Mouse (Mus musculus) MEL (cell line): Measurements from ENCODE around the gene Bglap2. TPM values are rescaled to one million over a fixed set of nuclear protein-coding genes. Genes with fewer than 3 reads are reported as not detected.

Source experiments
- DNase-seq: peaks from one replicate; pipeline ENCODE4 v3.0.0; 2011; ENCODE audit warnings: low read depth, low spot score
- H3K27ac ChIP-seq: 2 replicates; pipeline ENCODE4 v1.5.1; 2012; ENCODE audit warnings: low read depth, mild to moderate bottlenecking, control low read depth, low read length, moderate library complexity; ENCODE audit not compliant: control insufficient read depth
- H3K27me3 ChIP-seq, 2 experiments: fragments of 150-350 bp in 1 of 2; sonication (generic) in 1 of 2; 2 replicates each; pipeline ENCODE4 v1.6.1; 2012; ENCODE audit warnings: low read length in 2 of 2, mild to moderate bottlenecking in 2 of 2, improper control_type of control experiment in 1 of 2, moderate library complexity in 1 of 2; ENCODE audit not compliant: insufficient read depth in 2 of 2, control insufficient read depth in 1 of 2
- H3K36me3 ChIP-seq, 2 experiments: 2 replicates each; pipeline ENCODE4 v1.6.1; 2012 to 2014; ENCODE audit warnings: low read length in 2 of 2, improper control_type of control experiment in 1 of 2, inconsistent platforms in 1 of 2, mild to moderate bottlenecking in 1 of 2; ENCODE audit not compliant: insufficient read depth in 2 of 2, control insufficient read depth in 1 of 2
- H3K4me1 ChIP-seq, 2 experiments: fragments of 150-350 bp in 1 of 2; sonication (generic) in 1 of 2; 2 replicates each; pipeline ENCODE4 v1.6.1; 2012; ENCODE audit warnings: low read length in 2 of 2, improper control_type of control experiment in 1 of 2, mild to moderate bottlenecking in 1 of 2; ENCODE audit not compliant: insufficient read depth in 2 of 2, control insufficient read depth in 1 of 2
- H3K4me3 ChIP-seq, 2 experiments: fragments of 150-350 bp in 1 of 2; sonication (generic) in 1 of 2; 2 replicates each; pipeline ENCODE4 v1.5.1; 2012; ENCODE audit warnings: low read depth in 2 of 2, low read length in 2 of 2, mild to moderate bottlenecking in 2 of 2, moderate library complexity in 2 of 2, control low read depth in 1 of 2, improper control_type of control experiment in 1 of 2; ENCODE audit not compliant: control insufficient read depth in 1 of 2, insufficient read depth in 1 of 2
- H3K79me2 ChIP-seq: 2 replicates; pipeline ENCODE4 v1.6.1; 2012; ENCODE audit warnings: mild to moderate bottlenecking, low read length, moderate library complexity; ENCODE audit not compliant: control insufficient read depth, poor library complexity, insufficient read depth
- H3K9ac ChIP-seq: 2 replicates; pipeline ENCODE4 v1.6.1; 2012; ENCODE audit warnings: low read depth, mild to moderate bottlenecking, control low read depth, low read length, moderate library complexity; ENCODE audit not compliant: control insufficient read depth, poor library complexity, severe bottlenecking
- H3K9me3 ChIP-seq: fragments of 150-350 bp; sonication (generic); replicated peaks from 2 replicates; pipeline ENCODE4 v1.6.1; 2012; ENCODE audit warnings: mild to moderate bottlenecking, low read length, improper control_type of control experiment, moderate library complexity; ENCODE audit not compliant: insufficient read depth
- BHLHE40 ChIP-seq: IDR thresholded peaks from 2 replicates; pipeline ENCODE4 v1.6.1; 2012; ENCODE audit warnings: low read depth, mild to moderate bottlenecking, inconsistent platforms, low read length, improper control_type of control experiment, borderline replicate concordance
- CHD2 ChIP-seq: IDR thresholded peaks from 2 replicates; pipeline ENCODE4 v1.6.1; 2011; ENCODE audit warnings: low read length, improper control_type of control experiment
- EP300 ChIP-seq, 2 experiments: IDR thresholded peaks; 2 replicates each; pipeline ENCODE4 v1.6.1; 2011; ENCODE audit warnings: improper control_type of control experiment in 2 of 2, low read length in 2 of 2, low read depth in 1 of 2, mild to moderate bottlenecking in 1 of 2
- GATA1 ChIP-seq: IDR thresholded peaks from 2 replicates; pipeline ENCODE4 v1.6.1; 2011; ENCODE audit warnings: low read depth, low read length, improper control_type of control experiment
- JUND ChIP-seq: IDR thresholded peaks from 2 replicates; pipeline ENCODE4 v1.6.1; 2011; ENCODE audit warnings: low read depth, mild to moderate bottlenecking, improper control_type of control experiment, low read length
- KAT2A ChIP-seq: conservative IDR thresholded peaks from 2 replicates; pipeline ENCODE4 v1.6.1; 2012; ENCODE audit warnings: low read depth, low read length, improper control_type of control experiment, inconsistent platforms
- MAX ChIP-seq: IDR thresholded peaks from 2 replicates; pipeline ENCODE4 v1.6.1; 2011; ENCODE audit warnings: low read length, improper control_type of control experiment
- MAZ ChIP-seq: IDR thresholded peaks from 2 replicates; pipeline ENCODE4 v1.6.1; 2012; ENCODE audit warnings: low read depth, mild to moderate bottlenecking, inconsistent platforms, low read length, improper control_type of control experiment
- MXI1 ChIP-seq: IDR thresholded peaks from 2 replicates; pipeline ENCODE4 v1.6.1; 2011; ENCODE audit warnings: mild to moderate bottlenecking, low read depth, low read length, improper control_type of control experiment
- NELFE ChIP-seq: IDR thresholded peaks from 2 replicates; pipeline ENCODE4 v1.6.1; 2011; ENCODE audit warnings: low read depth, low read length, improper control_type of control experiment
- NRF1 ChIP-seq: IDR thresholded peaks from 2 replicates; pipeline ENCODE4 v1.6.1; 2014; ENCODE audit warnings: low read depth, mild to moderate bottlenecking, inconsistent platforms, low read length, improper control_type of control experiment, moderate library complexity; ENCODE audit not compliant: poor library complexity, insufficient read depth, severe bottlenecking
- POLR2A ChIP-seq, 2 experiments: IDR thresholded peaks; 2 replicates each; pipeline ENCODE4 v1.6.1; 2011 to 2012; ENCODE audit warnings: low read length in 2 of 2, mild to moderate bottlenecking in 2 of 2, control low read depth in 1 of 2, improper control_type of control experiment in 1 of 2, low read depth in 1 of 2, moderate library complexity in 1 of 2; ENCODE audit not compliant: control insufficient read depth in 1 of 2, insufficient read depth in 1 of 2, poor library complexity in 1 of 2
- POLR2AphosphoS5 ChIP-seq: IDR thresholded peaks from 2 replicates; pipeline ENCODE4 v1.6.1; 2012; ENCODE audit warnings: low read depth, borderline replicate concordance, mild to moderate bottlenecking, inconsistent platforms, low read length, moderate library complexity, mixed read lengths
- RAD21 ChIP-seq: IDR thresholded peaks from 2 replicates; pipeline ENCODE4 v1.6.1; 2011; ENCODE audit warnings: mild to moderate bottlenecking, low read depth, low read length, improper control_type of control experiment
- SIN3A ChIP-seq: IDR thresholded peaks from 2 replicates; pipeline ENCODE4 v1.6.1; 2012; ENCODE audit warnings: low read length, improper control_type of control experiment, inconsistent platforms
- TBP ChIP-seq: IDR thresholded peaks from 2 replicates; pipeline ENCODE4 v1.8.0; 2011; ENCODE audit warnings: low read depth, low read length, improper control_type of control experiment
- USF1 ChIP-seq: IDR thresholded peaks from 2 replicates; pipeline ENCODE4 v1.6.1; 2014; ENCODE audit warnings: low read depth, mild to moderate bottlenecking, inconsistent platforms, low read length, improper control_type of control experiment, moderate library complexity
- ZC3H11A ChIP-seq: IDR thresholded peaks from 2 replicates; pipeline ENCODE4 v1.6.1; 2012; ENCODE audit warnings: low read depth, mild to moderate bottlenecking, inconsistent platforms, low read length, improper control_type of control experiment
- ZKSCAN1 ChIP-seq: IDR thresholded peaks from 2 replicates; pipeline ENCODE4 v1.6.1; 2012; ENCODE audit warnings: low read depth, mild to moderate bottlenecking, inconsistent platforms, low read length, improper control_type of control experiment, moderate library complexity
- ZMIZ1 ChIP-seq: IDR thresholded peaks from 2 replicates; pipeline ENCODE4 v1.6.1; 2012; ENCODE audit warnings: low read depth, mild to moderate bottlenecking, inconsistent platforms, low read length, improper control_type of control experiment, moderate library complexity
- polyA plus RNA-seq, 2 experiments: library from polyadenylated mRNA; stranded (reverse) in 1 of 2; unstranded in 1 of 2; fragments of >175 nt in 1 of 2; fragments of >200 nt in 1 of 2; gene quantifications; 2 replicates each; pipeline versions ENCODE4 v1.2.1 to v1.2.4; 2012; ENCODE audit warnings: low replicate concordance in 2 of 2, low read depth in 1 of 2; ENCODE audit not compliant: insufficient read length in 2 of 2, insufficient read depth in 1 of 2, missing spikeins in 1 of 2
- total RNA-seq: library from RNA; depleted of rRNA; stranded (reverse); fragments of 300-350 nt; gene quantifications from 2 replicates; pipeline ENCODE4 v1.2.3, GENCODE M21; 2012

Bglap2 gene
- total and polyA plus RNA-seq, 3 experiments: not detected

DNA sequence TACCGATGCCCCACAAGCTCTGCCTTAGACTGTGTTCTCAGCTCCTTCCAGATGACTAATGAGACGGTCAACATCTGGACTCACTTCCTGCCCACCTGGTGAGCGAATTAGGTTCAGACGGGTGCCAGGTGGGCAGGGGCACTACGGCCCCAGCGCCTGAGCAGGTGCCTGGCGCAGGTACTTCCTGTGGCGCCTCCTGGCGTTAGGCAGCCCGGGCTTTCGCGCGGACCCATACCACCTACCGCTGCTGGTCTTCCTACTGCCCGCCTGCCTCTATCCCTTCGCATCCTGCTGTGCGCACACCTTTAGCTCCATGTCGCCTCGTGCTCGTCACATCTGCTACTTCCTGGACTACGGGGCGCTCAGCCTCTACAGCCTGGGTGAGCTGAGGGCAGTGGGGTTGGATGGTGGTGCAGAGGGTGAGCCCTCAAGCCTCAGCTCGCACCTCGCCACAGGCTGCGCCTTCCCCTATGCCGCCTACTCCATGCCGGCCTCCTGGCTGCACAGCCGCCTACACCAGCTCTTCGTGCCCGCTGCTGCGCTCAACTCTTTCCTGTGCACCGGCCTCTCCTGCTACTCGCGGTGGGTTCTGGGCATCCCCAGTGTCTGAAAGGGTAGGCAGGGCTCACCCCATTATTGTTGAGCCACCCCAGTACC lies 12.7 kb downstream of the Bglap2 start:
- no peak overlapping the region for H3K4me3 ChIP-seq
- no peaks in the 10 kb centered on the region for H3K9me3 ChIP-seq
- H3K4me1 ChIP-seq: no peaks in the 10 kb centered on the region
- no peaks in the 10 kb centered on the region for H3K79me2 ChIP-seq
- no peak for DNase-seq
- no peaks in the 10 kb centered on the region for H3K27me3 ChIP-seq
- H3K9ac ChIP-seq: no peak overlapping the region
- no peak overlapping the region for H3K27ac ChIP-seq
- no peak for TF ChIP-seq NELFE
- TF ChIP-seq ZMIZ1: no peak
- no peak for TF ChIP-seq MXI1
- no peak for TF ChIP-seq RAD21
- no peak for TF ChIP-seq GATA1
- no peak for TF ChIP-seq ZC3H11A
- no peak for TF ChIP-seq MAX
- TF ChIP-seq EP300 (IDR thresholded peaks at IDR 0.05; ENCODE audit: low read depth in 1 of 2, low read length in 2 of 2): no peak
- TF ChIP-seq KAT2A: no peak
- no peak for TF ChIP-seq JUND
- no peaks in the 10 kb centered on the region for H3K36me3 ChIP-seq

GRCm38 (mm10) chr3:88364337-88364736 lies 14.2 kb downstream of the Bglap2 start, which contains the start of gene Paqr6:
Gene Paqr6, plus strand, starts transcription at chr3:88364584.
- Histone ChIP-seq H3K27ac (no peak within 1 kb of the TSS), H3K79me2 (no peaks in the 10 kb centered on the region), H3K9ac (no peak within 1 kb of the TSS), H3K36me3 (no peaks in the 10 kb centered on the region; a peak in 1 of 4 replicates), H3K4me1 (no peaks in the 10 kb centered on the region), H3K27me3 (no peaks in the 10 kb centered on the region), H3K9me3 (no peaks in the 10 kb centered on the region), H3K4me3 (no peak within 1 kb of the TSS)
- no peak for DNase-seq
- TF ChIP-seq NELFE (no peak), NRF1 (no peak), SIN3A (no peak), POLR2A (IDR thresholded peaks at IDR 0.05; ENCODE audit: control insufficient read depth in 1 of 2, insufficient read depth in 1 of 2, low read depth in 1 of 2, low read length in 2 of 2, poor library complexity in 1 of 2) (no peak), ZKSCAN1 (no peak), EP300 (IDR thresholded peaks at IDR 0.05; ENCODE audit: low read depth in 1 of 2, low read length in 2 of 2) (no peak), RAD21 (no peak), TBP (no peak), JUND (no peak), KAT2A (no peak), MXI1 (no peak), ZMIZ1 (no peak), USF1 (no peak), MAZ (no peak), POLR2AphosphoS5 (no peak), MAX (no peak), BHLHE40 (no peak), CHD2 (no peak), ZC3H11A (no peak), GATA1 (no peak)
